Mouse (Mus musculus) lung, embryonic 14.5 days (tissue): ENCODE data around the gene Rnase9. TPM values are rescaled to one million over a fixed set of nuclear protein-coding genes. Genes with fewer than 3 reads are reported as not detected.
A peak's percentile ranks its signal among the peaks of the same experiment; 100 is the strongest.

ENCODE experiments used
- ATAC-seq: fragments of 200-750 bp; cut with Nextera tagmentation; 2 replicates; pipeline ENCODE4 v1.8.0; 2017; ENCODE audit warnings: mild to moderate bottlenecking, moderate TSS enrichment, moderate library complexity; ENCODE audit not compliant: insufficient read depth
- DNase-seq: peaks from one replicate; pipeline ENCODE4 v3.0.0-alpha.2; 2015
- H3K27ac ChIP-seq: fragments of 300-500 bp; sonication (generic); 2 replicates; pipeline ENCODE4 v1.5.1; 2014; ENCODE audit warnings: low read depth, mild to moderate bottlenecking, moderate library complexity
- H3K27me3 ChIP-seq: fragments of 300-500 bp; sonication (generic); 2 replicates; pipeline ENCODE4 v1.6.1; 2014; ENCODE audit warnings: low read length, control low read depth; ENCODE audit not compliant: insufficient read depth
- H3K36me3 ChIP-seq: fragments of 300-500 bp; sonication (generic); 2 replicates; pipeline ENCODE4 v1.6.1; 2014; ENCODE audit warnings: control low read depth; ENCODE audit not compliant: insufficient read depth
- H3K4me1 ChIP-seq: fragments of 300-500 bp; sonication (generic); 2 replicates; pipeline ENCODE4 v1.6.1; 2014; ENCODE audit warnings: antibody characterized with exemption, control low read depth; ENCODE audit not compliant: insufficient read depth
- H3K4me2 ChIP-seq: fragments of 300-500 bp; sonication (generic); 2 replicates; pipeline ENCODE4 v1.6.1; 2014; ENCODE audit warnings: mild to moderate bottlenecking
- H3K4me3 ChIP-seq: fragments of 300-500 bp; sonication (generic); 2 replicates; pipeline ENCODE4 v1.5.1; 2014; ENCODE audit warnings: low read depth, low read length
- H3K9ac ChIP-seq: fragments of 300-500 bp; sonication (generic); 2 replicates; pipeline ENCODE4 v1.6.1; 2014
- H3K9me3 ChIP-seq: fragments of 300-500 bp; sonication (generic); 2 replicates; pipeline ENCODE4 v1.6.1; 2016; ENCODE audit warnings: low read depth, low read length, control low read depth
- CTCF ChIP-seq: IDR thresholded peaks from 2 replicates; pipeline ENCODE4 v1.5.1; 2016; ENCODE audit warnings: antibody characterized with exemption, low read depth
- WGBS: fragments of 180-500 bp; shearing (Covaris S2); extraction: QIAGEN DNeasy Blood & Tissue Kit; methylation state at CpG from one replicate; pipeline ENCODE4 v1.1.7; 2014; 5-methylcytosine and 5-hydroxymethylcytosine counted together
- polyA plus RNA-seq: library from polyadenylated mRNA; unstranded; fragments of >200 nt; fragmentation: Nextera tagmentation; extraction: Ambion mirVana; gene quantifications from 2 replicates; pipeline ENCODE4 v1.2.1, GENCODE M21; 2014

The Rnase9 gene
- polyA plus RNA-seq, 1 experiment from 2014 or later: not detected

- Histone ChIP-seq H3K27ac (no peak within 1 kb of the TSS), H3K4me3 (no peak within 1 kb of the TSS), H3K9ac (no peak within 1 kb of the TSS), H3K9me3 (no peaks in the 10 kb centered on the region), H3K27me3 (no peaks in the 10 kb centered on the region), H3K4me1 (no peaks in the 10 kb centered on the region), H3K4me2 (no peak within 1 kb of the TSS), H3K36me3 (no peaks in the 10 kb centered on the region)
- 74% methylated on average over 2 of the region's 2 CpGs for WGBS
- DNase-seq: no peak
- no peak for TF ChIP-seq CTCF
- no peak for ATAC-seq
Observed at GRCm38 (mm10) chr14:51050063-51050462, 8.4 kb upstream of the Rnase9 start, which contains the start of gene Rnase11. Gene Rnase11, minus strand, starts transcription at chr14:51050163.

DNA sequence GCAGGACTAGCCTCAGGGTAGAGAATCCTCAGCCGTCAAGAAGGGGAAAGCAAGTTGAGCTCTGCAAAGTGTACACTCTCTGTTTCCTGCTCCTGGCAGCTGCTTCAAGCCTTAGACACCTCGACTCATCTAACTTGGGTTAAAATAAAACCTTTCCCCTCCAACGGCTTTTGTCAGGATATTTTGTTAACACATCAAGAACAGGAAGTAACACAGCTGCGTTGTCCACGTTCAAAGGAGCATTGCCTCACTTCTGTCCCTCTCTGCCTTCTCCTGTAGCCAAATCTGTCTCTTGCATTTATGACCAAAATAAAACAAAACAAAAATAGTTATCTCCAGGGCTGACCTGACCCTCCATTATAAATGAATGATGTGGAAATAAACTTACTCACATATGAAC is 6.2 kb upstream of the Rnase9 start:
- Histone ChIP-seq H3K4me2 (no peak overlapping the region), H3K36me3 (no peaks in the 10 kb centered on the region), H3K9ac (no peak overlapping the region), H3K9me3 (no peaks in the 10 kb centered on the region), H3K27me3 (no peaks in the 10 kb centered on the region), H3K27ac (no peak overlapping the region), H3K4me1 (no peaks in the 10 kb centered on the region), H3K4me3 (no peak overlapping the region)
- DNase-seq: peak; percentile 69
- no peak for TF ChIP-seq CTCF
- peak; percentile 29; the same call in 1 of the 2 replicates for ATAC-seq
- 22% methylated on average over 5 of the region's 5 CpGs for WGBS

- no peak overlapping the region for H3K9ac ChIP-seq
- H3K9me3 ChIP-seq: no peaks in the 10 kb centered on the region
- TF ChIP-seq CTCF: no peak
- H3K4me3 ChIP-seq: no peak overlapping the region
- no peaks in the 10 kb centered on the region for H3K36me3 ChIP-seq
- no peak for ATAC-seq
- H3K27ac ChIP-seq: no peak overlapping the region
- no peak overlapping the region for H3K4me2 ChIP-seq
- no peaks in the 10 kb centered on the region for H3K27me3 ChIP-seq
- no peak for DNase-seq
- no peaks in the 10 kb centered on the region for H3K4me1 ChIP-seq
- 81% methylated on average over 4 of the region's 4 CpGs for WGBS
Observed at GRCm38 (mm10) chr14:51036214-51036613, 5.5 kb downstream of the Rnase9 start.

- H3K36me3 ChIP-seq: no peaks in the 10 kb centered on the region
- no peaks in the 10 kb centered on the region for H3K27me3 ChIP-seq
- H3K4me2 ChIP-seq: no peak overlapping the region
- no peaks in the 10 kb centered on the region for H3K9me3 ChIP-seq
- 24% methylated on average over 1 of the region's 1 CpGs for WGBS
- ATAC-seq (no peak), DNase-seq (no peak)
- H3K4me1 ChIP-seq: no peaks in the 10 kb centered on the region
- H3K27ac ChIP-seq: no peak overlapping the region
- H3K4me3 ChIP-seq: no peak overlapping the region
- H3K9ac ChIP-seq: no peak overlapping the region
- no peak for TF ChIP-seq CTCF
Observed at GRCm38 (mm10) chr14:51035206-51035605, 6.5 kb downstream of the Rnase9 start.

DNA sequence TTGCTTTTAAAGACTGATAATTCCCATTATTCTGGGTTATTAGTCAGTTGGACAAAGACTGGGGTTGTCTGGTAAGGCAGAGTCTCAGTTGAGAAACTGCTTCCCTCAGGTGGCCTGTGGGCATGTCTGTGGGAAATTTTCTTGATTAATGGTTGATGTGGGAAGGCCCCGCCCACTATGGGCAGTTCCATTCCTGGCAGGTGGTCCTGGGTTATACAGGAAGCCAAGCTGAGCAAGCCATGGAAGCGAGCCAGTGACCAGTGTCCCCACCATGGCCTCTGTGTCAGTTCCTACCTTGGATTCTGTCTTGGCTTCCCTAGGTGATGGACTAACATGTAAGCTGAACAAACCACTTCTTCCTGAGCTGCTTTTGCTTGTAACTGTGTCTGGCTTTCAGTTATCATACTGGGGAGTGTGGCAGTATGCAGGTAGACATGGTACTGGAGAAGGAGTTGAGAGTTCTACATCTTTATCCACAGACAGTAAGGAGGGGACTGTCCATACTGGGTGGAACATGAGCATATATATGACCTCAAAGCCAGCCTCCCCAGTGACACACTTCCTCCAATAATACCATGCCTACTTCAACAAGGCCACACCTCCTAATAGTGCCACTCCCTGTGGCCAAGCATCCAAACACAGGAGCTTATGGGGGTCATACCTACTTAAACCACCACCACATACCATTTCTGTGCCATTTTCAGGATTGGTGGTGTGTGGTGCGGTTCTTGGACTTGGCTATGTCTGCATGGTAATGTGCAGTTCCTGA is 14.1 kb downstream of the Rnase9 start:
- Histone ChIP-seq H3K27ac (no peak overlapping the region), H3K27me3 (no peaks in the 10 kb centered on the region), H3K4me1 (no peaks in the 10 kb centered on the region), H3K9me3 (no peaks in the 10 kb centered on the region), H3K4me3 (no peak overlapping the region), H3K36me3 (no peaks in the 10 kb centered on the region), H3K4me2 (no peak overlapping the region), H3K9ac (no peak overlapping the region)
- TF ChIP-seq CTCF: no peak
- DNase-seq (no peak), ATAC-seq (no peak)
- 47% methylated on average over 3 of the region's 3 CpGs for WGBS

DNA sequence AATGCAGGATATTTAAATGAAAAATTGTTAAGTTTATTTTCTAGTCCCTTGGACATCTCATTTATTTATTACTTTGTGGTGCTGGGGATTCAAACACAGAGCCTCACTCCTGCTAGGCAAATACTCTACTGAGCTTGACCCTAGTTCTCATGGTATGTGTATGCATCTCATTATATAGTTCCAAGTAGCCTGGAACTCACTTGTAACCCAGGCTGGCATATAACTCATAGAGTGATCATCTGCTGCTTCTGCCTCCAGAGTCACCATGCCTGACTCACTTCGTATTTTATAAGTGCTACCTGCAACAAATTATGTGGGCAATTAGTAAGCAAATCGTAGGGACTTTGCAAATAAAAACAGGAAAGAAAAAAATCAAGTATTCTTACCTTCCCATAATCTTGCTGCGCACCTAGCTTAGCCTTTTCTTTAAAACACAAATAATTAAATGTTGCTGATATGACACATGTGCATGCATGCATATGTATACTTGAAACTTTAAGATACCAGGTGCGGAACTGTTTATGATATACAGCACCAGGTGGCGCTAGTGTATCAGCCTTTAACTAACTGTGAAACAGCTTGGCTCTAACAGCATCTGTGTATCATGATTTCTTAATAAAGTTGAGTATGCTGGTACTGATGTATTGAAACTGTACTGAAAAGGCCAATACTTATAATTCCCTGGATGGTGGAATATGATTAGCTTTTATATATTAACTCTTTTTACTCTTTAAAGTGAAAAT is 15.1 kb downstream of the Rnase9 start:
- peak; percentile 93 for DNase-seq
- WGBS: 31% methylated on average over 5 of the region's 5 CpGs
- Histone ChIP-seq H3K27me3 (no peaks in the 10 kb centered on the region), H3K4me1 (no peaks in the 10 kb centered on the region), H3K9me3 (no peaks in the 10 kb centered on the region), H3K4me3 (no peak overlapping the region), H3K27ac (no peak overlapping the region), H3K9ac (no peak overlapping the region), H3K4me2 (no peak overlapping the region), H3K36me3 (no peaks in the 10 kb centered on the region)
- peak; percentile 70 for ATAC-seq
- TF ChIP-seq CTCF: peak; percentile 85

- no peak for ATAC-seq
Observed at GRCm38 (mm10) chr14:51024820-51025219, 16.8 kb downstream of the Rnase9 start.

More at GRCm38 (mm10) chr14:51024820-51025219, 16.8 kb downstream of the Rnase9 start:
- H3K4me2 ChIP-seq: no peak overlapping the region
- 87% methylated on average over 1 of the region's 1 CpGs for WGBS
- H3K27me3 ChIP-seq: no peaks in the 10 kb centered on the region
- no peak overlapping the region for H3K27ac ChIP-seq
- no peak overlapping the region for H3K4me3 ChIP-seq
- H3K36me3 ChIP-seq: no peaks in the 10 kb centered on the region
- H3K9ac ChIP-seq: no peak overlapping the region
- no peaks in the 10 kb centered on the region for H3K9me3 ChIP-seq
- no peak for DNase-seq
- no peak for TF ChIP-seq CTCF
- H3K4me1 ChIP-seq: no peaks in the 10 kb centered on the region
